Mouse (Mus musculus): ENCODE data around the gene Eef2.
"Not testable (repeated sequence)": the region's sequence is repeated elsewhere in the genome, so short reads cannot be mapped to it uniquely, and the experiment has no call there.

Gene Eef2

DNA sequence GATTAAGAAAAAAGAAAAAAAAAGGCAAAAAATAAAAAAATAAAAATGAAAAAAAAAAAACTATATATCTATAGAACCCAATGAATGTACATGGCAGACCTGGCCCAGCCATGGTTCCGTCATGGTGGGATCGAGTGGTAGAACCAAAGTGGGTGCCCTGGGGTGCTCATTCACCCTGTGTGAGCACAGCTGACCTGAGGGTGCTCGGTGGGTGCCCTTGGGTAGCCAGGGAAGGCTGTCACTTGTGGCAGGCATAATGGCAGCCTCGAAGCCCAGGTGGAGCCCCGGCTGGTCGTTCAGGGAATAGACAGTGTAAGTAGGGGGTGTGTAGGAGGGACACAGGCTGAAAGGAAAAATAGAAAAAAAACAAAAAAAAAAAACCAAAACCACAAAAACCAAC, 25.2 kb upstream of the Eef2 start:
- no peak for DNase-seq

DNA sequence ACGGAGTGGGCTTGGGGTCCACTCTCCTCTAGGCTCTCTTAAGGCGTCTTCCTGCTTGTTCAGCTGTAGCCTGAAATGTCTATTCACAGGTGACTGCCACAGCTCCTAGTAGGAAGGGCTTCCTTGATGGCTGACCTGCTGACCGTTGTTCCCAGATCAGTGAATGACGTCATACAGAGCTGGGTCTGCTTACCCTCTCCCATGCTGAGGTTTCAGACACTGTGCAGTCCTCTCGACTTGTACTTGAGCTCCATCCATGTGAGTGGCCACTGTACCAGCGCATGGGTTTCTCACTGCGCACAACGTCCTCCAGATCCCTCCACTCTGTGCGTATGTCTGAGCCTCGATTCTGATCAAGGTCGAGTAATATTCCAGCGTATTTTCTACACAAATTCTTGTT, 23.8 kb upstream of the Eef2 start:
- no peak for DNase-seq

DNA sequence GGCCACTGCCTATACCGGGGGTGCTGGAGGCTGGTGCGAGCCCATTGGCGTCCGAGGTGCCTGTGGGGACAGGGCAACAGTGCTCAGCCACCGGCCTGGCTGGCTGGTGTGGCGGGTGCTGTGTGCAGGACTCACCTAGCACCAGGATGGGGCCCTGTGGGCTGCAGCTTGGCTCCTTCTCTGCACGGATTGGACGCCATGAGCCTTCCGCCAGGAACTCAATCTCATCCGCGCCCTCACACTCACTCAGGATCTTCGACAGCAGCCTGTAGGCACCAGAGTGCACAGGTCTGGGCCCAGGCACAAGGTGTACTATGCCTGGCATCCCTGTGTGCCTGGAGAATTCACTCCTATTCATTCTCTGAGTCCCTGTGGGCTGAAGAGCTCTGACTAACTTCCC, 22.1 kb upstream of the Eef2 start:
- no peak for DNase-seq

DNA sequence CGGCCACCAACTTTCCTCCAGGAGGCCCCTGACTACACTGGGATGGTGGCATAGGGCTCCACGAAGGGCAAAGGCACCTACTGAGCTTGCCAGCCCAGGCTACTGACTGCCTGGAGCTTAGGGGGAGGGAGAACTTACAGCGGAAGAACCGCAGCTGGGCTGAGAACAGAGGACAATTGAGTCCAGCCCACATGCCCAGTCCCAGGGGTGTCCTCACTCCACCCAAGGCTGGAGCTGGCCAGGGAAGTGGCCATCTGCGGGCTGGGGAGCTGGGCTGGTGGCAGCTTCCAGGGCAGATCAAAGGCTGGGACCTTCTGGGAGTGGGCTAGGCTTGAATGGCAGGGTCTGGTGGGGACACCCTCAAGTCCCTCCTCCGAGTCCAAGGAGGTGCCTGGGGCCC, 21.7 kb upstream of the Eef2 start:
- no peak for DNase-seq

DNA sequence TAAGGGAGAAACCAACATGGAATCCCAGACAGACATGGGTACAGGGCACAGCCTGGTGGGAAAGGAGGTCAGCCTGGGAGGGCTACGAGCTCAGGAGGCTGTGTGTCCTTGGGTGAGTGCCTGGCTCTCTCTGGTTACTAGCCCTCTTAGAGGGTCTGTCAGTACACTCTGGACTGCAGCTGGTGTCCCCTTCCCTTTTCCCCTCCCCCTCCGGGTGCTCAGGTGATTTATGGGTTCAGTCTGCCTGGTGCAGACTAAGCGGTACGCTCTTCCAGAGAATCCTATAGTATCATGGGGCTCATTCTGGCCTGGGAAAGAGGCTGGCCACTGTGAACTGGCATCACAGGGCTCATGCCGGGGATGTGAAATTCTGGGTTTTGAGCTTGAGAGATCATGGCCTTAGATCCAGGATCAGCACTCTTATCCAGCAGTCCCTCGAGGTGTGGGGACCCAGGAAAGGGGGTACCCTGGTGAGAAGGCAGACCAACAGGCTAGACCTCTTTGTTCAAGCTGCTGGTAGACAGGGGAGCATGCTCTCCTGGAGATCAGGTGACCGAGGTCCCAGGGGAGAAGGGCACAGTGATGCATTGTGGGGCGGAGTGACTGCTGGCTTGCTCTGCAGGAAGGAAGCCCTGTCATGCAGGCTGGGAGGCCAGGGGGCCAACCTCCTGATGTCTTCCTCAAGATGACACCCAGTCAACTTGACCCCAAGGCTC, 14.7 kb upstream of the Eef2 start:
- DNase-seq, result no peak

DNA sequence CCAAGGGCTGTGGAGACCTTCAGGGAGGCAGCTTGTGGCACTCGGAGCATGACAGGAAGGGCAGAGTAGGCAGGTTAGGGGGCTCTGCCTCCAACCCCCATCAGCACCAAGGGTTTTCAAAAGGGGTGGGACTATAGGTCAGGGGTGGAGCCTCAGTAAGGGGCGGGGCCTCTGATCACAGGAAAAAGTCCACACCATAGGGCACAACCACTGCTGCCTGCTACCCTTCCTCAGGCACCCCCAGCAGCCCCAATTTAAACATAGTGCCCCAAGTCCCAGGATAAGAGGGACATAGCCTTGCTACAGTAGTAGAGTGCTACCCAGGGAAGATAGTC, 14.1 kb upstream of the Eef2 start:
- no peak for DNase-seq

DNA sequence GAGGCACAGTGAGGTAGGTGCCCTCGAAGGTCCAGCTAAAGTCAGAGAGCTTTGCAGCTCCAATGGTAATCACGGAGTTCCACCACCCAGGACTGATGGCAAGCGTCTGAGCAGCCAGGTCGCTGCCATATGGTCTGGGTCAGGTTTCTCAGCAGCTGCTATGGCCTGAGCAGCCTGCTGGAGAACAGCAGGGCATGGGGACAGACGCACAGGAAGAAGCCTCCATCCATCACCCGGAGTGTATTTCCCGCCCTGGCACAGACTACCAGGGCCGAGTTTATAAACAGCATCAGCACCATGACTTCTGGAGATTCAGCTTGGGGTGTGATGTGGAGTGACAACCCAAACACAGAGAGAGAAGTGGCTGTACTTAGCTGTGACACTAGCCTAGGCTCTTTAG, 11.3 kb upstream of the Eef2 start:
- DNase-seq, result peak; percentile 66 to 71

DNA sequence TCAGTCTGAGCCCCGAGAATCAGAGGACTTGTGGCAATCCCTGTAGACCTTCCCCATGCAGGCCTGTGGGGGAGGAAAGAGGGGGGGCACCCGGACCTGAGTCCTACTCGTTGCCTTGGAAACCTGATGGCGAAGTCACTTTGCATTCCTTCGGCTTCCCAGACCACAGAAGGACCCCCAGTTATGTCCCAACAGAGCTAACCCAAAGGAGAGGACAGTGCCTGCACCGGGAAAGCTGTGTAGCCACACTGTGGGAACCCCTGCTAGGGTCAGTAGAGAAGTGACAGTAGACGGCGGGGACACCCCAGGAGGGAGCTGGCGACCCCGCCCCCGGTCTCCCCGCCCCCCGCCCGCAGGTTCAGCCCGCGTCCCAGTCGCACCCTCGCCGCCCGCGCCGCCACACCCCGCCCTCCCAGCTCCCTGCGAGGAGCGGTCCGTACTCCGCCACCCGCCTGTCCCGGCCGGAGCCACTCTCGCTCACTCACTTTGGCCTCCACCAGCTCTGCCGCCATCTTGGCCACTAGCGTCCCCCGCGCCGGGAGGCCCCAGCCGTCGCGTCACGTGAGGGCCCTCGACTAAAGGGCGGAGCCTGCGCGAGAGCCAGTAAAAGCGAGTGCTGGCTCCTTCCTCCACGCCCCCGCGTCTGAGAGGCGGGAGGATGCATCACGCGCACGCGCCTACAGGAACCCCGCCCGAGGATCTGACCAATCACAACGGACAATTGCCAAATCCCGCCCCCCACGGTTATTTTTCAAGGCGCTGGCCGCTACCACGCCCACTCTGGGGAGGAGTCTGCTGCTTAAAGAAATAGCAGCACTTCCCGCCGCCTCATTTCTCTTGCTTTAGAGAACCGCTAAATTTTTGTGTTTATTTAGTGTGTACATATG, 9.0 kb upstream of the Eef2 start, which contains the start of gene Pias4:
TSS of gene Pias4 (minus strand) at position 724 of the 887 bp plus-strand sequence.
- peak; percentile 100 for DNase-seq

DNA sequence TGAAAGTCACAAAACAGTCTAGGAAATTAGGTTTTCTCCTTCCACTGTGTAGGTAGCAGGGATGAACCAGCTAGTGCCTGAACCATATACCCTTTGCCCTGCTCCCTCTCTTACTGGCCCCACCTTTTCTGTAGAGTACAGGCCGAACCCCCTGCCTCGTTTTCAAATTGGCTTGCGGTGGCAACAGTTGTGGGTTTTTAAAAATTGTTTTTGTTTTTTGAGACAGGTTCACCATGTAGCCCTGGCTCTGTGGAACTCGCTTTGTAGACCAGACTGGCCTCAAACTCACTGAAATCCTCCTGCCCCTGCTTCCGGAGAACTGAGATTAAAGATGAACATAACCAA, 8.4 kb upstream of the Eef2 start:
- no peak for DNase-seq

DNA sequence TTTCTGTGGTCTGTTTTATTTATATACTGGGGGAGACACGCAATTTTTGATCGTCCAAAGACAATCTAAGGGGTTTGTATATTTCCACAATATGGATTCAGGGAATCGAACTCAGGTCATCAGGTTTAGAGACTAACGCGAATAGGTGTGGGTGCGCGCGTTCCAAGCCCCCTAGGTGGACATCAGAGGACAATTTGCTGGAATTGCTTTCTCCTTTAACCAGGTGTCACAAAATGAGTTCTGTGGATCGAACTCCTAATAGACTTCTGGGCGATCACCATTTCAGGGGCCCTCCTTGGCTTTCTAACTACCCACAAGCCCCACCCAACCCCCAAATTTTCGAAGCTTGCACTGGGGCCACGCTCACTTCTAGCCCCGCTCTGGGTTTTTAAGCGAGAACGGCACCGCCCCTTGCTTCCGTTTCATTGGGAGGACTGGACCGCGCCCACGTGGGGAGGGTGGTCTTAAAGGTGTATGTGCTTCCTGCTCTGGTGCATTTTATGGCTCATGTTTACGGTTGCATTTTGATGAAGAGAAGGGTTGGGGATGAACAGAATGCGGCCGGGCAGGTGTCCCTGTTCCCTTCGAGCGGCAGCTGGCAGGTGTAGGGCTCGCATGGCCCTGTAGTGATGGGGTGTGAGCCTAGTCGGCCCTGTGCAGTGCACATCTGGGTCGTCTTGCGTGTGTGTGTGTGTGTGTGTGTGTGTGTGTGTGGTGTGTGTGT, 7.7 kb upstream of the Eef2 start:
- peak; percentile 76 to 83 for DNase-seq

DNA sequence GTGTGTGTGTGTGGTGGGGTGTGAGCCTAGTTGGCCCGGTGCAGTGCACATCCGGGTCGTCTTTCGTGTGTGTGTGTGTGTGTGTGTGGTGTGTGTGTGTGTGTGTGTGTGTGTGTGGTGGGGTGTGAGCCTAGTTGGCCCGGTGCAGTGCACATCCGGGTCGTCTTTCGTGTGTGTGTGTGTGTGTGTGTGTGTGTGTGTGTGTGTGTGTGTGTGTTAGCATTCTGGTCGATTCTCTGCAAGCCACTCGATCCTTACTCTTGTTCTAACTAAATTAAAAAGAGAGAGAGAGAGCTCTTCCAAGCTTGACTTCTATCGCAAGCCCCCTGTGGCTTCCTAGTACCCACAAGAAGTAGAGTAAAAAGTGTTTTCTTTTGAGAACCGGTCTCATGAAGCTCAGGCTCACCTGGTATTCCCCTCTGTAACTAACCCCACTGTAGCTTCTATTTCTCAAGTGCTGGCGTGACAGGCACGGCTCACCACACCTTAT, 7.0 kb upstream of the Eef2 start:
- DNase-seq, result peak in 1 of 2 experiments; percentile 35

DNA sequence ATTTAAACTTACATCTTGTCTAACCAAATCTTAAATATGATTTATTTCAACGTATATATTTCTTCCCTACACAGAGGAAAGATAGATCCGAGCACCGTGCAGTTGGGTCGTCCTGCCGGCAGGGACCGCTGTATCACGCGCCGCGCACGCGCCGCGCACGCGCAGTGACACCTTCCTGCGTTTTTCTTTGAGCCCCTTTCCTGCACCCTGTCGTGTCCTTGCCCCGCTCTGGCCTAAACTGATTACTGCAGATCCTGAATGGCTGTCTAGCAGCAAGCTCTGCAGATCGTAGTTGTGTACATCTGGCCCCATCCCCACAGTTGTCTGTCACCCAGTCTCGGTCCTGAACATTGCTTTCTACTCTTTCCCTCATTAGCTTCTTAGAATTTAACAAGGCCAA, 3.3 kb upstream of the Eef2 start:
- DNase-seq, result peak; percentile 86

DNA sequence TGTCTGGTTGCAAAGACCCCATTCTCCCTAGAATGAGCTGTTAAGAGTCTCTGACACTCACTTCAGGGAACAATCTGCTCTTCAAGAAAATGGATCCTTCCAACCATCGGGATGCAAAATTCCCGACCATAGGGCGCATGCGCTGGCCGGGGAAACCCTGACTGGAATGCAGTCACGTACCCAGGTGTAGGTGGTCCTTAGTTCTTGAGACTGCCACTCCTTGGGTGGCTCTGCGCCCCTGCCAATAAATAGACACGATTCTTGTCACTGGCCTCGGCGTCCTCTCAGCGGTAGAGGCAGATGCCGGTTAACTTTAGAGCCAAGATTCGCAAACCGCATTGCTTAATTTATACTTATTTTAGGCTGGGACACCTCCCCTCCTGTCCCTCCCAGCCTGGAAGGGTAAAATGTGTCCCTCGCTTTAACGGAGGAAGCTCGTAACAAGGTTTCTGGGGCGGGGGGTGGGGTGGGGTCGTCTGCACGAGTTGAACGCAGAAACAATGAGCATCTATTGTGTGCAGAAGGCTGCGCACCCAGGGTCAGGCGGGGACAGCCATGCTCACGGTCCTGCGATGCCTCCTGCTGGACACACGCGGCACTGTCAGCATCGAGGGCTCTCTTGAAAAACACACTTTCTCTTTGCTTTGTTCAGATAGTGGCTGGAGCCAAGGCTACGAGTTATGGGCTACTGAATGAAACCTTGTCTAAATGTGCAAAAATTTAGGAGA, 1.6 kb upstream of the Eef2 start:
- DNase-seq, result peak; percentile 93 to 97

DNA sequence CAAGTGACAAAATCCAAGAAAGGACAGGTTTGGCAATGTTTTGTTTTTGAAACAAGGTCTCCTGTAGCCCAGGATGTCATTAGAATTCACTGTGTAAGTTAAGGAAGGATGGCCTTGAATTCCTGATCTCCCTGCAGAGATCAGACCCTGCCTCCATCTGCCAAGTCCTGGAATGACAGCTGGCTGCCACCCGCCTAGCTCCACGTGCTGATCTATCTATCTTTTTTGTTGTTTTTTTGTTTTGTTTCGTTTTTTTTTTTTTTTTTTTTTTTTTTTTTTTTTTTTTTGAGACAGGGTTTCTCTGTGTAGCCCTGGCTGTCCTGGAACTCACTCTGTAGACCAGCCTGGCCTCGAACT, 1.1 kb upstream of the Eef2 start:
- not testable (repeated sequence) for DNase-seq

DNA sequence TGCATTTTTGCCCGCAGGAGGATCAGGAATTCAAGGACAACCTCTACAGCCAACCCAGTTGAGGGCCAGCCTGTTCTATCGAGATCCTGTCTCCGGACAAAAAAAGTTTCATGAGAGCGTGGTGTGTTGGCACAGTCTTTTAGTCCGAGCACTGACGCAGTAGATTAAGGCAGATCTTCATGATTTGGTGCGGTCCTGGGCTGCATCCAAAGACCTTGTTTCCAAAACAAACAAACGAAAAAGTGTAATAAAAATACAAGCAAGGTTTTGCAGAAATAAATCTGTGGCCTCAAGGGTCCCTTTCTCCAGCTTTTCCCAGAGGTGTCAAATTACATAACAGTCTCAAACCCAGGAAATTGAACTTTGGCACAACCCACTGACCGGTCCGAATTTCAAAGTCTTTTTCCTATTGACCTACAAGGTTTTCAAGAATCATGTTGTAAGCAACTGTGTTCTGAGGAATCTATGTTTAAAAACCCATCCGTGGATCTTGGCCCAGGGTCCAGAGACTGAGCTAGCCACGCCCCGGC, 430 bp upstream of the Eef2 start:
- no peak for DNase-seq

DNA sequence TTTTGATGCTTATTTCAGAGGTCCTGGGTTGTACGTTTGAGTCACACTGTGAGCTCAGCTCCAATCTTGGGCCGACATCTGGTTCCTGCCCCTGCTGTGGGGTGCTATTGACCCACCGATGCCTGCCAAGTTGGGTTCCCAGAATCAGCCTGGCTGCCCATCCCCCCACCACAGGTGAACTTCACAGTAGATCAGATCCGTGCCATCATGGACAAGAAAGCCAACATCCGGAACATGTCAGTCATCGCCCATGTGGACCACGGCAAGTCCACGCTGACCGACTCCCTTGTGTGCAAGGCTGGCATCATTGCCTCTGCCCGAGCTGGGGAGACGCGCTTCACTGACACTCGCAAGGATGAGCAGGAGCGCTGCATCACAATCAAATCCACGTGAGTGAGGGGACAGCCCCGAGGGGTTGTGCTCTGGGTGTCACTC, 1.1 kb downstream of the Eef2 start:
- peak; percentile 52 to 54 for DNase-seq

DNA sequence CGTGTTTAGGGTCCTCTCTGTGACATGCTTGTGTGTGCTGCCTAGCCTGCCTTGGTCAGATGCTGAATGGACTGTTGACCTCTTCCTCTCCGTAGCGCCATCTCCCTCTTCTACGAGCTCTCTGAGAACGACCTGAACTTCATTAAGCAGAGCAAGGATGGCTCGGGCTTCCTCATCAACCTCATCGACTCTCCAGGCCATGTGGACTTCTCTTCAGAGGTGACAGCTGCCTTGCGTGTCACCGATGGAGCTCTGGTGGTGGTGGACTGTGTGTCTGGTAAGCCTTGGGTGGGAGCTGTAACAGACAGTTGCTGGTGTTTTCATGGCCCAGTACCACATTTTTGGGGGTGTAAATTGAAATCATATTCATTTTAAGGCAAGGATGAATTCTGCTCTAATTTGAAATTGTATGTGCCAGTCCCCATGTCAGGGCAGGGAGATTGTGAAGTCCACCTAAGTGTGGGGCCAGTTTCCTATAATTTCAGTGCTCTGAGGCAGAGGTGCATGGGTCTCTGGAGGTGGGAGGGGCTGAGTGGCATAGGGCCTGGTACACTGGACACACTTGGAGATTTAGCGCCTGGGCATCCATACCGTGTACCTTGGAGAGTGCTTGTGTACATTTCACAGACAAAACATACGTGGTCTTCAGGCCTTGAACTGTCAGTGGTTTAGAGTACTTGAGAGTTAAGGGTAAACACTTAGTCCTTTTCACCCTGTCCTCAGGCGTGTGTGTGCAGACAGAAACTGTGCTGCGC, 1.7 kb downstream of the Eef2 start:
- peak in 1 of 2 experiments; percentile 27 for DNase-seq

DNA sequence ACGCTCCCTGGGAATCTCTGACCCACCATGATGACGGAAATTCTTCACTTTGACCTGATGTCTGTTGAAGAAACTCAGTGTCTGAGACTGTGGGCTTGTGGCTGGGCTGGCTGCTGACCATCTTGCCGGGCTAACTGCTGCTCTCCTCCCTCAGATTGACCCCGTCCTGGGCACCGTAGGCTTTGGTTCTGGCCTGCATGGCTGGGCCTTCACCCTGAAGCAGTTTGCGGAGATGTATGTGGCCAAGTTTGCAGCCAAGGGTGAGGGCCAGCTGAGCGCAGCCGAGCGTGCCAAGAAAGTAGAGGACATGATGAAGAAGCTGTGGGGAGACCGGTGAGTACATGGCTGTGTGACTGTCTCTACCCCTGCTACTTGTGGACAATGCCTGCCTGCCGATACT, 2.5 kb downstream of the Eef2 start:
- DNase-seq, result no peak

DNA sequence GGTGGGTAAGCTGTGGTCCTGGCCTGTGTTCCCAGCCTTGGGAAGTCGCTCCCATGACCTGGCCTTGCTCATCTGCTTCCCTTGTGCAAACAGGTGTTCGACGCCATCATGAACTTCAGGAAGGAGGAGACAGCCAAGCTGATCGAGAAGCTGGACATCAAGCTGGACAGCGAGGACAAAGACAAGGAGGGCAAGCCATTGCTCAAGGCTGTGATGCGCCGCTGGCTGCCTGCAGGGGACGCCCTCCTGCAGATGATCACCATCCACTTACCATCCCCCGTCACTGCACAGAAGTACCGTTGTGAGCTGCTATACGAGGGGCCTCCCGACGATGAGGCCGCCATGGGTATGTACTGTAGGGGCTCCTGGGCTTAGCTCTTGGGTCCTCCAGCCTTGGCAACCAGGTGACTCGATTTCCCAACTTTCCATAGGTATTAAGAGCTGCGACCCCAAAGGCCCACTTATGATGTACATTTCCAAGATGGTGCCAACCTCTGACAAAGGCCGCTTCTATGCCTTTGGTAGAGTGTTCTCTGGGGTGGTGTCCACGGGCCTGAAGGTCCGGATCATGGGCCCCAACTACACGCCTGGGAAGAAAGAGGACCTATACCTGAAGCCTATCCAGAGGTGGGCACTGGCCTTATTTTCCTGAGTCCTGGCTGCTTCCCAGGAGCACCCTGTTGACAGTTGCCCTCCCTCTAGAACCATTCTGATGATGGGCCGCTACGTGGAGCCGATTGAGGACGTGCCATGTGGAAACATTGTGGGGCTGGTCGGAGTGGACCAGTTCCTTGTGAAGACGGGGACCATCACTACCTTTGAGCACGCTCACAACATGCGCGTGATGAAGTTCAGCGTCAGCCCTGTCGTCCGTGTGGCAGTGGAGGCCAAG, 3.3 kb downstream of the Eef2 start:
- no peak for DNase-seq

DNA sequence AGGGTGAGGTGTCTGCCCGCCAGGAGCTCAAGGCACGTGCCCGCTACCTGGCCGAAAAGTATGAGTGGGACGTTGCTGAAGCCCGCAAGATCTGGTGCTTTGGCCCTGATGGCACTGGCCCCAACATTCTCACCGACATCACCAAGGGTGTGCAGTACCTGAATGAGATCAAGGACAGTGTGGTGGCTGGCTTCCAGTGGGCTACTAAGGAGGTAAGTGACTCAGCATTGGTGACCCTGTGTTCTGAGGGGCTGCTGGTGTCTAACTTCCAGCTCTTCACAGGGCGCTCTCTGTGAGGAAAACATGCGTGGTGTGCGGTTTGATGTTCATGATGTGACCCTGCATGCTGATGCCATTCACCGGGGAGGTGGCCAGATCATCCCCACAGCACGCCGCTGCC, 4.5 kb downstream of the Eef2 start:
- no peak for DNase-seq

DNA sequence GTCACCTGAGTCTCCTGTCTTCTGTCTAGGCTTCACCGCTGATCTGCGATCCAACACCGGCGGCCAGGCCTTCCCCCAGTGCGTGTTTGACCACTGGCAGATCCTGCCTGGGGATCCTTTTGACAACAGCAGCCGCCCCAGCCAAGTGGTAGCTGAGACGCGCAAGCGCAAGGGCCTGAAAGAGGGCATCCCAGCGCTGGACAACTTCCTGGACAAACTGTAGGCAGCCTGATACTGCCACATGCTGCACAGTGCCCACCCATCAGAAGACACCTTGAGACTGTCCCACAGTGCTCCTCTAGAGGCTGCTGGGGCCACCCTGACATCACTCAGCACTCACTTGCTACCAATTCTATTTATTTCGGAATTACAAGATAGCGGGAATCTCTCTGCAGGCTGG, 5.4 kb downstream of the Eef2 start:
- peak in 1 of 2 experiments; percentile 31 for DNase-seq

All from cerebellum, postnatal 36 days (tissue).